Mouse (Mus musculus) duodenum, adult 2 months (tissue): ENCODE results near the gene Tchh. TPM values are rescaled to one million over a fixed set of nuclear protein-coding genes. Genes with fewer than 3 reads are reported as not detected.

Source experiments
- polyA plus RNA-seq: library from polyadenylated mRNA; depleted of rRNA; stranded (reverse); fragments of >200 nt; gene quantifications from 2 replicates; pipeline ENCODE4 v1.2.3, GENCODE M21; 2012; ENCODE audit warnings: low replicate concordance; rRNA removed

The Tchh gene
- not detected in 2 replicates for polyA plus RNA-seq

DNA sequence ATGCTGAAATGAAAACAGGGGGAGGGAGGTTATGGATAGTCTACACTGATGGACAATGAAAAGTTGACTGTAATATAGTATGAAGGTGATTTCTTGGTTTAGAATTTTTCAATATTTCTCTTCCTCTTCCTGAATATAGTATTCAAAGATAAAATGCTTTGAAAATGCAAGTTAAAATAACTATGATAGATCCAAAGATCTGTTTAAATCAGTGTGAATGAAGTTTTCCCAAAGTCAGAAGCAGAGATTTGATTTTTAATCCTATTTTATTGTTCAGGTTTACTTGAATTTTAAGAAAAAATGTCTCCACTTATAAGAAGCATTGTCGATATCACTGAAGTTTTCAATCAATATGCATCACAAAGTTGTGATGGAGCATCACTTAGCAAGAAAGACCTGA, at the start of gene Tchh:
Gene Tchh (plus strand): TSS at position 301 of the 400 bp plus-strand sequence.

DNA sequence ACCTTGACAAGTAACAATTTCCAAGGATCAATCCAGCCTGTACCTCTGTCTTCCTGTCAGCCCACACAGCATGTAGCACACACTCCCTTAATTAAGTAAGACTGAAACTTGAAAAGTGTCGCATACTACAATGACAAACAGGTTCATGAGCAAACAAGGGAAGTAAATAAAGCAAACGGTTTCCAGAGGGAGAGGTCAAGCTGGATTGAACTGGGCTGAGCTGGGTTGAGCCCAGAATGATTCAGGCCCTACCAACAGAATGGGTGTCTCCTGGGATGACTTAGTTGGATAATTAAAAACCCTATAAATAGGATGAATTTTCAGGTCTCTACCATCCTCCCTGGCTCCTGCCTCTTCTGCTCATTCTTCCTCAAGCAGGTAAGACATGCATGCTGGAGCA, 48.8 kb upstream of the Tchh start, which contains the start of gene Rptn:
Gene Rptn (plus strand): TSS at position 334 of the 400 bp plus-strand sequence.

DNA sequence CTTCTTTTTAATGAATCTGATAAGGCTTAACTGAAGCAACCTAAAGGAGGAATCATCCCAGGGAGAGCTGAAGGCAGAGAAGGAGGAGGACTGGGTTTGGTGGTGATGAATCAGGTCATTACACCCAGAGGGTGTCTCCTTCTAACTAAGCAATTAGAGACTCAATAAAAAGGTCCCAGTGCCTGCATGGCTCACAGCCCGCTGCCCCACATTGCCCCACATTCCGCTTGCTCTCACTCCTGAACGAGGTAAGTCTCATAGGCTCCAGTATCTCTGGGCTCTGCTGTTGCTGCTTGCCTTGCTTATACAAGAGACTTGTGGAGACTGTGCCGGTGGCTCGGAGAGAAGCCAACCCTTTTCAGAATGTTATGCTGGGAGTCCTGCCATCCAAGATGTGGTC, 26.4 kb downstream of the Tchh start, which contains the start of gene Tchhl1:
Gene Tchhl1 (plus strand): TSS at position 194 of the 400 bp plus-strand sequence.

Other genes with a start within 250 kb of the Tchh start
- not detected in 2 replicates for gene Flg2, start 245.1 kb upstream of the Tchh start, polyA plus RNA-seq
- gene Flg, start 168.8 kb upstream of the Tchh start, polyA plus RNA-seq = 0.07 TPM in 1 of 2 replicates, not detected in the other
- gene Hrnr, start 122.6 kb upstream of the Tchh start, polyA plus RNA-seq = not detected in 2 replicates
- gene Rptn, start 48.6 kb upstream of the Tchh start, polyA plus RNA-seq = not detected in 2 replicates
- not detected in 2 replicates for gene Tchhl1, start 26.4 kb downstream of the Tchh start, polyA plus RNA-seq
- 38.7 and 56.5 TPM in 2 replicates for gene S100a11, start 78.2 kb downstream of the Tchh start, polyA plus RNA-seq
- gene S100a10, start 112.8 kb downstream of the Tchh start, polyA plus RNA-seq = 37.3 and 76.6 TPM in 2 replicates
- not detected in 2 replicates for gene Tdpoz2, start 210.4 kb downstream of the Tchh start, polyA plus RNA-seq
- not detected in 2 replicates for gene Tdpoz1, start 234.0 kb downstream of the Tchh start, polyA plus RNA-seq